Mouse (Mus musculus): ENCODE measurements around the gene Tgm7.

GRCm38 (mm10) chr2:121139266-121140017, 29.8 kb upstream of the Tgm7 start:
- no peak for TF ChIP-seq CTCF (conservative IDR thresholded peaks at IDR 0.05; ENCODE audit: low read length)
- no peak for TF ChIP-seq POU5F1 (IDR thresholded peaks at IDR 0.05; ENCODE audit: borderline replicate concordance, low read length)
- TF ChIP-seq NANOG (IDR thresholded peaks at IDR 0.05; ENCODE audit: borderline replicate concordance, low read length) = no peak
